Mouse (Mus musculus) heart, postnatal 36 days (tissue): Measurements from ENCODE around the gene Clcf1. TPM values are rescaled to one million over a fixed set of nuclear protein-coding genes. Genes with fewer than 3 reads are reported as not detected.
A peak's percentile ranks its signal among the peaks of the same experiment; 100 is the strongest.

Experiments
- DNase-seq, 2 experiments: peaks; one replicate each; pipeline ENCODE4 v3.0.0; 2021 to 2022
- intact Hi-C: fragments of 180-260 bp; cut with DNase I; formaldehyde crosslinking; loops from one replicate; pipeline ENCODE4 v1.15.1; 2025
- total RNA-seq, 2 experiments: library from RNA; stranded (reverse); gene quantifications; 2 replicates each; pipeline ENCODE4 v1.2.3; 2021

Clcf1 gene
- 1 to 10 TPM in 1 of 2 experiments, under 1 TPM in 1; 0.51 to 1.2 TPM for total RNA-seq

DNA sequence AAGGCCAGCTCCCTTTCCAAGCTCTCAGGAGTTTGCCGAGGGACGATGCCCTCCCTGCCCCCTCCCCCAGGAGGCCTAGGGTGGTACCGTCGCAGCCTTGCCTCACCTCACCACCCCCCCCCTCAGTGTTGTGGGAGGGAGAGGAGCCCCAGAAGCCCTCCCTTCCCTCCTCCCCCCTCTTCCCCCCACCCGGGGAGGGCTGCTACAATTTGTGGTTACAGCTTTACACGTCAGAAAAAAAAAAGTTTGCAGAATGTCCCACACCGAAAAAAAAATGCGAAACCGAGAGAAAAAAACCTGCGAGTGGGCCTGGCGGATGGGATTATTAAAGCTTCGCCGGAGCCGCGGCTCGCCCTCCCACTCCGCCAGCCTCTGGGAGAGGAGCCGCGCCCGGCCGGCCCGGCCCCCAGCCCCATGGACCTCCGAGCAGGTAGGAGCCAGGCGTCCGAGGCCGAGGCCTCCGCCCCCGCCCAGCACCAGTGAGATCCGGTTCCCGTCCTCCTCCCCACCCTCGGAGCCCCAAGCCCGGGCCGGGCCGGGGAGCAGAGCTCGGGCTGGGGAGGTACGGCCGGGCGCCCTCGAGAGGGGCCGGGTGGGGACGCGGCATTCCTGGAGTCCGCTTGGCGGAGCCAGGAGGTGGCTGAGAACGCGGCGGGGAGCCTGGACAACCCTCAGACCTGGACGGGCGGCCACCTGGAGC, at the start of gene Clcf1, which contains the start of gene AC109138.7:
Clcf1 (plus strand) TSS at position 168 of the 700 bp plus-strand sequence.
AC109138.7 (plus strand) TSS at position 287 of the 700 bp plus-strand sequence.
- peak; percentile 51 to 69 for DNase-seq
- intact Hi-C loops: no loop called here

DNA sequence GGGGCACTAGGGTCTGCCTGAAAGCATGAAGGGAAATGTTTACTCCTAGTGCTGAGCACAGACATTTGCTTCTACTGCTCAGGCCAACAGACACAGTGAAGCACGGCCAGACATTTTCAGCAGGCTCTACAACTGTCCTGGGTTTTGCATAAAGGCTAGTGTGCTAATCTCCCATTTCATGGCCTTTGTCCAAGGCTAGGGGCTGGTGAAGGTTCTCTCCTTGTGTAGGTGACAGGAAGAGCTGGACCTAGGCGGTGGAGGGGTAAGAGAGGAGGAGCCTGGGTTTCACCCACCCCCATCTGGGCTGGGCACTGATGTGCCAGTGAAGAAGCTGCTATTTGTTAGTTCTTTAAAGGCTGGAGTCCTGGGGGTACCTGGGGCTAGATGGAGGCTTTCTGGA, 49.3 kb upstream of the Clcf1 start:
- intact Hi-C loops: no loop called here
- DNase-seq: no peak

DNA sequence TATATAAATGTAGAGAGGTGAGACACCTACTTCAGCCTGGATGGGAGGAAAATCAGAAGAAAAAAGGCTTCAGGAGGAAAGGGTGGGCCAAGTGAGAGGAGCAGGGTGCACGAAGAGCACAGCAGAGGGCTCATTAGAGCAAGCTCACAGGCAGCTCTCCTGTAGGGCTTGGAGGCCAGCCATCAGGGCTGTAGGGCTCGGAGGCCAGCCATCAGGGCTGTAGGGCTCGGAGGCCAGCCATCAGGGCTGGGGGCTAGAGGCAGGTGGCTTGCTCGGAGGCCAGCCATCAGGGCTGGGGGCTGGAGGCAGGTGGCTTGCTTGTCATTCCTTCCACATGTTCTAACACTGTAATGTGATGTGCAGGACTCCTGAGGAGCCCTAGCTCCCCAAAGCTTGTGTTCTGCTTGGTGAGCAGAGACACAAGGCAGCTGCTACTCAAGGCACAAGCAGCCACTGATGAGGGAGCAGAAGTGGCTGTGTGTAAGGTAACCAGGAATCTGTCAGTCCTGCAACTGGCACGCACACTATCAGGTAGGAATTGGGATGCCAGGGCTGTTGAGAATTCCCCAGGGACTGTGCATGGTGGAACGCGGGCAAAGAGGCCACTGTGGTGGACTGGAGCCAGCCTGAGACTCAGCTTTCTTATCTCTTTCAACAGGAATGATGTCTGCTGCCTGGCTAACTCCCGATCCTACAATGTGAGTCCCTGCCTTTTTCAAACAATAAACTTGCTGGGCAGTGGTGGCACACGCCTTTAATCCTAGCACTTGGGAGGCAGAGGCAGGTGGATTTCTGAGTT, 47.2 kb upstream of the Clcf1 start:
- no peak for DNase-seq
- intact Hi-C loops: no loop called here

DNA sequence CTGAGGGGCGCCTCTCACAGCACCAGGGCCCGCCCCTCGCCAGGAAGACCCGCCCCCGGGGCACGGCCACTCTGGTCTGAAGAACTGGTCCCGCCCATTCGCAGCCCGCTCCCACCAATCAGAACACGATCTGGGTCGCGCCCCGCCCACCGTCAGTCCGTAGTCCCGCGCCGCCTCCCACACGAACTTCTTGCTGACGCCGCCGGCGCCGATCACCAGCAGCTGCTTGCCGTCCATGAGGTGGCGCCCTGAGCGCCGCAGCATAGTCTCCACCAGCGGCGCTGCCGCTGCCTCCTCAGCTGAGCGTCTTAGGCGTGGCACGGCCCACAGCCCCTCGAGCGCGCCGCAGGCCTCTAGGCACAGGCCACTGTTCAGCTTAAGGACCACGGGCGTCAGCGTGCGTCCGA, 44.7 kb upstream of the Clcf1 start:
- intact Hi-C loops: loop anchor here (1.0 kb wide), 1 partner anchor 22 kb away; the partner anchor contains the start of gene Tbc1d10c

DNA sequence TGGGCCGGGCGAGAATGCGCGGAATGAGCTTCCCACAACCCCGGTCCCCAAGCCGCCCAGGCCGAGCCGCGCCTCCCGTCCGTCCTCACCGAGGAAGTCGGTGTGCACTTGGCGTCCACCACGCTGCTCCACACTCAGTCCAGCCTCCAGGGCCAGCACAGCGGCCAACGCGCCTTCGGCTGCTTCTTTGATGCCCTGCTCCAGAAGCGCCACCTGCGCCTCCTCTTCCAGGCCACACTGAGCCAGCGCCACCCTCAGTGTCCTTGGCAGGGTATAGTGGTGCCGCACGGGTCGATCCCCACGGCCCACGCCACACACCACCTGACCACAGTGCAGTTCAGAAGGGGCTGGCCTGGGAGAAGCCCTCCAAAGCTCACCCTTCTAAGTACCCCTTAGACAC, 44.2 kb upstream of the Clcf1 start:
- no peak for DNase-seq
- intact Hi-C loops: loop anchor here (1.0 to 2.0 kb wide), 2 partner anchors 21 to 59 kb away; partner anchors contain the start of gene Tbc1d10c

More for the DNA sequence above, 44.7 kb upstream of the Clcf1 start:
- DNase-seq: peak; percentile 99 to 100

DNA sequence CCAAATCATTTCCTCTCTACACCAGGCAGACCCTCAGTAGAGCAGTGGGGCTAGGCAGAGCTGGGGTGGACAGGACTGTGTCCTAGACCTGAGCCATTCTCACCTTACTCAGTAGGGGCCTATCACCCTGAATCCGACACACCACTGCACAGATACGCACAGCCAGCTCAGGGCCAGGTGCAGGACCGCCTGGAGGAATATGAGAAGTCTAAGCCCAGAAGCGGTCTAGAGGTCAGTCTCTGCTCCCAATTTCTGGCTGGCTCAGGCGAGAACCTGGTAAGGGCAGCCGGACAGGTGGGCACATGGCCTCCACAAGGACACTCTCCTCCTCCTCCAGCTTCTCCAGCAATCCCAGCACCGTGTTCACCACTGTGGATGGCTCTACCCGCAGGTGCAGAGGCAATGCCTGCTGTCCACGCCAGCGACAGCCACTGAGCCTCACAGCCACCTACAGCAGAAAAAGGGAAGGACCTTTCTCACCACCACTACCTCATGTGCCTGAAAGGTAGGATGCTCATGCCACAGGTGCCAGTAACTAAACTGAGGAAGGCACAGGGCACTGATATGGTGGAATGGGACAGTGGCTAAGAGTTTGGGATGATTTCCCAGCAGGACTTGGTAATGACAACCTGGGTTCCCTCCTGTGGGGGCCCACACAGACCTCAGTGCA, 43.2 kb upstream of the Clcf1 start:
- DNase-seq: no peak
- intact Hi-C loops: loop anchor here (2.0 kb wide), 1 partner anchor 58 kb away; no protein-coding TSS in a partner anchor

DNA sequence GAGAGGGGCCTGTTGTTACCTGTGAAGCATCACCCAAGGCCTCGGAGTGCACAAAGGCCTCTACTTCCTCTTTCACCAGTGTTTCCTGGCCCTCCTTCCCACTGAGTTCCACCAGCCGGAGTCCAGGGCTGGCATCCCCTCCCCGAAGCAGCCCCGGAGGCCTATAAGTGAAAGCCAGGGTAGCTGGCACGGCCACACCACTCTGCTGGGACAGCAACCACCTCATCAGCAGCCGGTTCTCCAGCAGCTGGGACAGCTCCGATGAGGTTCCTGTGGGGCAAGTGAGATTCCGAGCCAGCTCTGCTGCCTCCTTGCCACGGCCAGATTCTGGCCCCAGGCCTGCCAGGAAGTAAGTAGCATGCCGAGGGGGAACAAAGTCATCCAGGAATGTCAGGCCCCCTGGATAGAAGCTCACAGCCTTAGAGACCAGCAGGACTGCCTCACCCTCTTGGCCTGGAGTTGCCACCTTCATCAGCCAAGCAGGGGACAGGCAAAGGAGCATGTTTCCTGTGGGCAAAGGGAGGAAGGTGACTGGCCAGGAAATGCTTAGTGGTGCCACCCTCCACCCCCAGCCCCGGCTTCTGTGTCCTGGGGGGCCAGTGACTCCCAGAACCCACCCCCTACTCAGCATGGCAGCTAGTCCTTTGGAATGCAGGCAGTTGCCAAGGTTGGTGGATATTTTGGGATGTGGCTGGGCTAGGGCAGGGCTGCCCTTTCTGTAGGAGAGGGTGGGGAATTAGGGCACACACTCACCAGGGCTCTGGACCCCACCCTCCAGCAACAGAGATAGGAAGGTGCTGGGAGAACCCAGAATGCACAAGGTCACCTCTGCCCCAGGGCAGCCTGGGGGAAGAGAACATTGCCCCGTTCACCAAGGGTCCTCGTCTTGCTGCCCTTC, 42.4 kb upstream of the Clcf1 start:
- intact Hi-C loops: loop anchor here (2.0 kb wide), 1 partner anchor 57 kb away; no protein-coding TSS in a partner anchor
- peak in 1 of 2 experiments; percentile 41 for DNase-seq

DNA sequence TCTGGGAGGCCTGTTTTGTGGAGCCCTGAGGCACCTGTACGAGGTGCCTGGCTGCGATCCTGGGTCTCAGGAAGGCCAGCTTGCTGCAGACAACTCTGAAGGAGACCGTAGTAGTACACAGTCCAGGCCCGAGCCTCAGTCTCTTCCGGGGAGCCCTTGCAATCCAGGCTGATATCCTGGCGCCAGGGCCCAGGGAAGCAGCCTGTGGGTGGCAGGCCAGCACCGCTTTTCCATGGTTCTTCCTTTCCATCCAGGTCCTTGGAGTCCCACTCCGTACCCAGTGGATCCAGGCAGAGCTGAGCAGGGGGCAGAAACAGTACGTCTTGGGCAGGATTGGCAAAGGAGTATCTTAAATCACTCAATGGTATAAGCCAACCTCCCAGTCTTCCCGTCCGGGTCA, 41.1 kb upstream of the Clcf1 start:
- intact Hi-C loops: no loop called here
- DNase-seq: no peak

DNA sequence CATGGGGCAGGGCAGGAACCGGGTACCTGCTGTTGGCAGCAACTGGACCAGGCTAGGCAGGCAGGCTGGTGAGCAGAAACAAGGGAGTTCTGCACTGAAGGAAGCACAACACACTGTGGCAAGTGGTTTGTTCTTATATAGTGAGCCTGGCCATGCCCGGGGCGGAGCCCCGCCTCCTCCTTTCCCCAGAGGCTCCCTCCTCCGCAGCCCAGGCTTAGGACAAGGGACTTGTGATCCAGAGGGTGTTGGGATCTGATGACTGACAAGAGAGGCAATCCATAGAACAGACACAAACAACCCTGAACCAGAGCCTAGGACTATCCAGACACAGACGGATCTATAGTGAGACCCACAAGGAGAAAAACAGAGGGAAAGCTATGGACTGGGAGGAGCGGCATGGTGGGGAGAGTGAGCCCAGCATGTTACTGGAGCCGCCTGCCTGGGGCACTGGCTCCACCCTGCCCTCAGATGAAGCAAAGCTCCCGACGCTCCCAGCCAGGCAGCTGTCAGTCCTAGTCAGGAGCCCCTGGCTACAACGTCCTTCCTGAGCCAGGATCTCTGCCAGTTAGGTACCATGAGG, 38.6 kb upstream of the Clcf1 start, which contains the start of gene Carns1:
Carns1 (minus strand) TSS at position 112 of the 580 bp plus-strand sequence.
- intact Hi-C loops: no loop called here

DNA sequence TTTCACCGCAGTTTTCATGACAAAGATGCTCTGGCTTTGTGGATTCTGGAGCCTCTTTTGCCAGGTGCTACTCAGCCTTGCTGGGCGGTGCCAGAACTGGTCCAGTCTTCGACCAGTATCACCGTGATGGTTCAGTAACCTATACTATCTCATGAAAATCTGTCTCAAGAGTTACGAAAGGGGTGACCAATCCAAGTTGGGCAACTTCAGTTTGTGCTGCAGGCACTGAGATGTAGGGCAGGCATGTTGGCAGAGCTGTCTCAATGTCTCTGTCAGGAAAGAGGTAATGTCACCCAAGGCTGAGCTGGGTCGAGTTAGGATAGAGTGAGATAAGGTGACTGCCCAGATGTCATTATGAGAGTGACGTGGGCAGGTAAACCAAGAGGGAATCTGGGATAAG, 33.6 kb upstream of the Clcf1 start:
- intact Hi-C loops: no loop called here

More for the DNA sequence above, 38.6 kb upstream of the Clcf1 start, which contains the start of gene Carns1:
- DNase-seq: peak in 1 of 2 experiments; percentile 61

DNA sequence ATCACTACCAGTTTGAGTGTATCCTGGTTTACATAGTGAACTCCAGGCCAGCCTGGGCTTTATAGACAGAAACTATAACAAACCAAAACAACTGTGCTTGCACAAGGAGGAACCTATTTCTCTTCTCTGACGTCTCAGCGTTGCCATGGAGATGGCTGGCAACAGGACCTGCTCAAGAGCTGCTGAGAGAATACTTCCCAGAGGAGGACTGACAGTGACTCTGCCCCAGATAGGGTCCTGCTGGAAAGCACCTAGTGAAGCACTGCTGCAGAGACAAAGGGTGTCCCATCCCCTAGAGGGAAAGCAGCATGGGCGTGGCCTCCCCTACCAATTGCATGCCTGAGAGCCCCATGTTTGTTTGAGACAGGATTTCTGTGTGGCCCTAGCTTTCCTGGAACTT, 32.1 kb upstream of the Clcf1 start:
- peak in 1 of 2 experiments; percentile 57 for DNase-seq

More for the DNA sequence above, 33.6 kb upstream of the Clcf1 start:
- DNase-seq: no peak

DNA sequence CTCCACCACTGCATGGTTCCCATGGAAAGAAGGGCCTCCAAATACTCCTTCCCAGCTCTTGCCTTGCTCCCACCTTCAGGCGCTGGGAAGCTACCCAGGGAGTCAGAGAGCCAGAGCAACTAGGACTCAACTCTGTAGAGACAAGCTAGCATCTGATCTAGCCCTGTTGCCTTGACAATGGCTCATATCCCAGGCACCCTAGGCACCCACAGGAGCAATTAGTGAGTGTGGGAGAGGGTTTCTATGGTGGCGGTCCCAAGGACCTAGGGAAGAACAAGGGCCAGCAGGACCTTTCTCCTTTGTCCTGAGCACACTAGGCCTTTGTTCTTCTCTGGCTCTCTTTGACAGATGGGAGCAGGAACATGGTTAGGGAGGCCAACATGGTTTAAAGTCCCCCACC, 30.3 kb upstream of the Clcf1 start:
- no peak for DNase-seq
- intact Hi-C loops: no loop called here

More for the DNA sequence above, 32.1 kb upstream of the Clcf1 start:
- intact Hi-C loops: no loop called here

DNA sequence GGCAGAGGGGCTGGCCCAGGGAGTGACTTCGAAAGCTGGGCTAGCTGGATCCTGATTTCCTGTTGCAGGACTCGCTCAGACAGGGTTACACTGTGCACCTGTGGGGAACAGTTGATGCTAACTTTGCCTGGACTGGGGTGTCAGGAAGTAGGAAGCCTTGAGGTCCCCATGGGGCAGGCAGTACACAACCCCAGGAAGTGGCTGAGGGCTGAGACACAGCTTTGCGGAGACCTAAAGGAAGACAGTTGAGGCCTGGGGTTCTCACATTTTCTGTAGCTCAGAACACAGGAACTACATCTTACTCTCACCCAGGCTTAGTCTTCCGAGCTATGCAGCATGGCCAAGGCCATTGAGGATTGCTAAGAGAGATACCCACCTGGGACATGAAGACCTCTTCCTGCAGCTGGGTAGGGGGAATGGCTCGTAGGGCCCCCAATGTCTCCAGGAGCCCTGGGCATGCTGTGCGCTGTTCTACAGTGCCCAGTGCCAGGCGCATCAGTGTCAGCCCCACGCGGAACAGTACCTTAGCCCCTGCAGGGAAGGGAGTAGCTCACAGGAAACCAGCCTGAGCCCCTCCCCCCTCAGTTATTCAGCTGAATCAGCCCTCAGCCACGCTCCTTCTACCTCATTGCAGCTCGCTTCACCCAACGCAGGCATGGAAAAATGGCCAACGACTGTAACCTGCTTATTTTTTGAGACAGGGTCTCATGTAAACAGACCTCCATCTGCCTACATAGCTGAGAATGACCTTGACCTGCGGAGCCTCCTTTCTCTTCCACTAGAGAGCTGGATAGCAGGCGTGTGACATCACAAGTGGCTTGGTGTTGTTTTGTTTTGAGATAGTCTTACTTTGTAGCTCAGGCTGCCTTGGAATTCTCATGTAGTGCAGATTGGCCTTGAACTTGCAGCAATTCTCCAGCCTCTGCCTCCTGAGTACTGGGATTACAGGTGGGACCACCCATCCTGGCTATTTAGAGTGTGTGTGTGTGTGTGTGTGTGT, 28.8 kb upstream of the Clcf1 start:
- intact Hi-C loops: no loop called here
- no peak for DNase-seq

DNA sequence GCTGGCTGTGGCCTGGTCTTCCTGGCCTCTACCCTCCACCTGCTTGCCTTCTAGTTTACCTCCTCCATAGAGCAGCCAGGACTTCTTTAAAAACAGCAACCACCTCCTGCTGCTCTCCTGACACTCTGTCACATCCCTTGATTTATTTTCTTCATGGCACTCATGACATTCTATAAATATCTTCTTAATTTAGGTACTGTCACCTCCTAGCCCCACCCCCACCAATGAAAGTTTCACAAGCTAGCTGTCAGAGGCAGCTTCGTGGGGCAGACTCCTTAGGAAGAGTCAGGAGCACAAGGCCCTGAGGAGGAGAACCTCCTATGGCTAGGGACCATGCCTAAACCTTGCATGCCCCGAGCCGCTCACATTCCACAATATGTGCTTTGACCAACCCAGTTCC, 26.7 kb upstream of the Clcf1 start:
- no peak for DNase-seq
- intact Hi-C loops: no loop called here

DNA sequence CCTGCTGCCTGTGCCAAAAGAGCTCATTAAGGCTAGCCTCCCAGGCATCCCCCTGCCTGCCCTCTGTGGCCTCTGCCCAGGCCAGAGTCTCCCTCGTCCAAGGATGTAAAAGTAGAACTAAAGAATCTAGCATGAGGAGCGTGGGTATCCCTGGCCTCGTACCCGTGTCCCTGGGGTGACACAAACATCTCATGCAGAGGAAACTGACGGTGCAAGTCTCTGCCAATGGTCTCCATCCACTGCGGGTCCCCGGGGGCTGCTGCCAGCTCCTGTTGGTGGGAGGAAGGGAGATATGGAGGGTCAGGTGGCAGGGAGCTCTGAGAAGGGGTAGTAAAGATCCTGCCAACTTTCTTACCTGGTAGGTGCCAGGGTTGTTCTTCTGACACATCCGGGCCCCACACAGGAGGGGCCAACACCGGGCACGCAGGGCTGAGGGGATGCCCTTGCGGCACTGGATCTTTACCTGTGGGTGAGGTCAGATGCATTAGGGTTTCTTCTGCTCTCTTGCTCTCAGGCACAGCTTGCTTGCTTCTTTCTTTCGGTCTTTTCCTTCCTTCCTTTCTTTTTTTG, 24.9 kb upstream of the Clcf1 start:
- no peak for DNase-seq
- intact Hi-C loops: no loop called here

DNA sequence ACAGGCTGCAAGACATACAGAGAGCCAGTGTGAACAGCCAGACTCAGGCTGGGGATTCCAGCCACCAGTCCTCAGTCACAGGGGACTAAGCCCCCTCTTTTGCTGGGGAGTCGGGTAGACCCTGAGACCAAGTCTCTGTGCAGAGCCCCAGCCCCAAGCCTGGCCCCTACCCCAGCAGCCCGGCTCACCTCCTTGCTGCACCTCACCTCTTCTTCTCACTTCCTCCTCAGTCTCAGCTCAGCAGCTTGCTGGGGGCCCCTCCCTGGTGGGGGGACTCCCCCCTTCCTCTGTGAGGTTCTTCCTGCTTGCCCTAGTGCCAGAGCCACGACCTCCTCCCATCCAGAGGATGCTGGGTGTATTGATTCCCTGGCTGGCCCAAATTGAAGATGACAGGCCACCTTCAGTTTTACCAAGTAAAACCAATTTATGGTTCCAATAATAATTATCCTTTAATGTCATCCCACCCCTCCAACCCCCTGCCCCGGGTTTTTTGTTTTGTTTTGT, 23.2 kb upstream of the Clcf1 start, which contains the start of gene Tbc1d10c:
Tbc1d10c (minus strand) TSS at position 454 of the 504 bp plus-strand sequence.
- intact Hi-C loops: loop anchor here (1.0 kb wide), 1 partner anchor 22 kb away; no protein-coding TSS in a partner anchor

More for the DNA sequence above, 23.2 kb upstream of the Clcf1 start, which contains the start of gene Tbc1d10c:
- DNase-seq: no peak
